Mouse (Mus musculus) monocyte, adult 2 months (primary cell): ENCODE measurements at regions not wholly inside any gene's neighbourhood (a gene's known extent, or its start where the extent isn't known, plus 50 kb on each side); places are given as distances from the start of the nearest gene placed in this dataset.

Experiments used
- DNase-seq, 2 experiments: peaks; one replicate each; pipeline ENCODE4 v3.0.0; 2022; ENCODE audit warnings: low spot score in 2 of 2, low read depth in 1 of 2

- no peak for DNase-seq
These were observed 53.4 kb upstream of the Sgk1 start for GRCm38 (mm10) chr10:21828432-21829061.

- no peak for DNase-seq
These were observed 52.8 kb upstream of the Sgk1 start for GRCm38 (mm10) chr10:21829062-21829731.

GRCm38 (mm10) chr10:21831002-21831696, 50.8 kb upstream of the Sgk1 start:
- DNase-seq = no peak
